Mouse (Mus musculus) embryonic stem cell, embryonic (primary cell): ENCODE measurements at regions not wholly inside any gene's neighbourhood (a gene's known extent, or its start where the extent isn't known, plus 50 kb on each side); places are given as distances from the start of the nearest gene placed in this dataset.

ENCODE experiments used
- CTCF ChIA-PET, 4 experiments: fragments of 300-600 bp in 2 of 4; fragments of 350-600 bp in 2 of 4; sonication (Branson Sonifier 250); formaldehyde crosslinking; loops; one replicate each; lab custom pipeline; 2022; ENCODE audit warnings: inconsistent platforms in 2 of 4; lab: Charles Lee
- POLR2A ChIA-PET, 4 experiments: fragments of 300-600 bp in 2 of 4; fragments of 350-600 bp in 2 of 4; sonication (Branson Sonifier 250); formaldehyde crosslinking; loops; one replicate each; lab custom pipeline; 2022; ENCODE audit warnings: antibody characterized with exemption in 4 of 4, inconsistent platforms in 1 of 4; lab: Charles Lee

- ChIA-PET POLR2A (interaction anchor here in 1 of 4 experiments (0.7 kb wide), 1 partner anchor 125 kb away, joined by 3 read pairs; no protein-coding TSS in a partner anchor), CTCF (no interaction called here)
Measured at GRCm38 (mm10) chr14:91027054-91027453, 2555.9 kb upstream of the Pcdh20 start.

- CTCF ChIA-PET = no interaction called here
Measured at GRCm38 (mm10) chr14:91020099-91020498, 2548.9 kb upstream of the Pcdh20 start.

GRCm38 (mm10) chr14:91014712-91015111 lies 2543.5 kb upstream of the Pcdh20 start:
- ChIA-PET CTCF (no interaction called here), POLR2A (no interaction called here)

More at GRCm38 (mm10) chr14:91020099-91020498, 2548.9 kb upstream of the Pcdh20 start:
- POLR2A ChIA-PET = no interaction called here
